Mouse (Mus musculus): ENCODE results near the gene Kcng1.

DNA sequence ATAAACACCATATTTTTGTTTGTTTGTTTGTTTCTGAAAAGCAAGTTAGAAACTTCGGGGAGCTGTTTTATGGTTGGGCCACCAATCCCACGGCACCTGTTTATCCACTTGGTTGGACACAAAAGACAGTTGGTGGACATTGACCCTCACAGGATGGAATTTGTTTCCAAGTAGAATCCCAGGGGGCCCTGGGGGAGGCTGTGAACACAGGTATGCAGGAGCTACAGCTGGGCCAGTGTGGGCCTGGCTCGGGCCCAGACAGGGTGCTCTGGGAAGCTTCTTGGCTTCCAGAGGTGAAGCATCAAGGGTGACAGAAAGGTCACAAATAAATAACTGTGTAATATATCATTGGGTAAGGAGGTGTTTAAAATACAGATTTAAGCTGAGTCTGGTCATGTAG lies 25.0 kb downstream of the Kcng1 start:
- TF ChIP-seq CTCF (IDR thresholded peaks at IDR 0.05; ENCODE audit: borderline replicate concordance, extremely low read depth, insufficient read depth, insufficient read length) (no peak), POLR2A (IDR thresholded peaks at IDR 0.05; ENCODE audit: borderline replicate concordance, extremely low read depth, insufficient read depth, insufficient read length, poor library complexity, severe bottlenecking) (no peak)

All from brain, embryonic 14.5 days (tissue).